Mouse (Mus musculus): ENCODE results near the gene Clec4b2. TPM values are rescaled to one million over a fixed set of nuclear protein-coding genes. Genes with fewer than 3 reads are reported as not detected.

Gene Clec4b2
- not detected for polyA plus RNA-seq (2017; shearing (Covaris generic))

DNA sequence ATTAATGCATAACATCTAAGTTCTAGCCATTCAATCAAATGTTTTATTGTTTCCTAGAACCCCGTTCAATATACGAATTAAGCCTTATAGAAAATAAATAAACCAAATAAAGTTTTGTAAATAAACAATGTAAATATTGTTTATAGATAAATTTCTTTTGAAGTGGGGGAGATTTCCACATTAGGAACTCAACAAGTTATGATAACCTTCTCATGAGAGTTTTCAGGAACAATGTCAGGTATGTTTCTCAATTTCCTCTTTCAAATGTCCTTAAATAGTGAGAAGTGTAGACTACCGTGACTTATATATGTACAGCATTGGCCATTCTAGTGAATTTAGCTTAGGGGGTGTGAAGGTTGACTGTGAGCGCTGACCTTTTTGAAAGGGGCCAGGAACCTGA is at the start of gene Clec4b2:
Clec4b2 (plus strand) TSS at position 301 of the 400 bp plus-strand sequence.

DNA sequence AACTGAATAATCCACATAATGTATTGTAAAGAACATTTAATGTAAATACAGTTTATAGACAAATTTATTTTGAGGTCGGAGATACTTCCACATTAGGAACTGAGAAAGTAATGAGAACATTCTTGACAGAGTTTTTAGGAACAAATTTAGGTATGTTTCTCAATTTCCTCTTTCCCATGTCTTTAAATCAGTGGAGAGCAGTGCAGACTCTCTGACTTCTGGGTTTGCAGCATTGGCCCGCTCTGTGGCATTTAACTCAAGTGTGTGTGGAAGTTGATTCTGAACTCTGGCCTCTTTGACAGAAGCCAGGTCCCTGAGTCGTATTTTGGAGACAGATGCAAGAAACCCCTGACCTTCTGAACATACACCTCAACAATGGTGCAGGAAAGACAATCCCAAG is 57.0 kb downstream of the Clec4b2 start, which contains the start of gene Clec4n:
Clec4n (plus strand) TSS at position 200 of the 400 bp plus-strand sequence.

Other genes starting within 250 kb of the Clec4b2 start
- 1 to 10 TPM; 1.2 to 4.4 TPM for gene Clec4a3, start 220.4 kb upstream of the Clec4b2 start, polyA plus RNA-seq (2017; shearing (Covaris generic))
- gene Clec4a4, start 182.5 kb upstream of the Clec4b2 start, polyA plus RNA-seq (2017; shearing (Covaris generic)), result not detected
- under 1 TPM in 1 of 2 experiments, not detected in 1; 0.66 TPM for gene Clec4b1, start 122.9 kb upstream of the Clec4b2 start, polyA plus RNA-seq (2017; shearing (Covaris generic))
- gene Clec4a2, start 66.5 kb upstream of the Clec4b2 start, polyA plus RNA-seq (2017; shearing (Covaris generic)), result 1 to 10 TPM in 1 of 2 experiments, under 1 TPM in 1; 0.57 to 1.8 TPM
- gene Clec4n, start 57.0 kb downstream of the Clec4b2 start, polyA plus RNA-seq (2017; shearing (Covaris generic)), result 10 to 100 TPM in 1 of 2 experiments, 1 to 10 TPM in 1; 1.3 to 14.6 TPM
- not detected for gene Clec4d, start 89.2 kb downstream of the Clec4b2 start, polyA plus RNA-seq (2017; shearing (Covaris generic))
- gene Clec4e, start 117.0 kb downstream of the Clec4b2 start, polyA plus RNA-seq (2017; shearing (Covaris generic)), result under 1 TPM in 1 of 2 experiments, not detected in 1; 0.72 TPM
- under 1 TPM in 1 of 2 experiments, not detected in 1; 0.12 TPM for gene Vmn2r19, start 135.4 kb downstream of the Clec4b2 start, polyA plus RNA-seq (2017; shearing (Covaris generic))
- gene Vmn2r20, start 245.2 kb downstream of the Clec4b2 start, polyA plus RNA-seq (2017; shearing (Covaris generic)), result under 1 TPM; 0.01 to 0.16 TPM

Data from activated CD4-positive, CD25-positive, alpha-beta regulatory T cell (primary cell).